Mouse (Mus musculus) midbrain, embryonic 12.5 days (tissue): ENCODE results near the gene Umad1. TPM values are rescaled to one million over a fixed set of nuclear protein-coding genes. Genes with fewer than 3 reads are reported as not detected.

Experiments
- ATAC-seq: fragments of 200-750 bp; cut with Nextera tagmentation; 2 replicates; pipeline ENCODE4 v1.8.0; 2017; ENCODE audit warnings: low read depth, moderate TSS enrichment, moderate library complexity; ENCODE audit not compliant: low FRiP score
- H3K27ac ChIP-seq: fragments of 300-500 bp; sonication (generic); replicated peaks from 2 replicates; pipeline ENCODE4 v1.5.1; 2016; ENCODE audit warnings: mild to moderate bottlenecking
- H3K27me3 ChIP-seq: fragments of 300-500 bp; sonication (generic); 2 replicates; pipeline ENCODE4 v1.6.1; 2016; ENCODE audit warnings: mild to moderate bottlenecking
- H3K36me3 ChIP-seq: fragments of 300-500 bp; sonication (generic); 2 replicates; pipeline ENCODE4 v1.6.1; 2016
- H3K4me1 ChIP-seq: fragments of 300-500 bp; sonication (generic); 2 replicates; pipeline ENCODE4 v1.6.1; 2016
- H3K4me2 ChIP-seq: fragments of 300-500 bp; sonication (generic); replicated peaks from 2 replicates; pipeline ENCODE4 v1.6.1; 2016; ENCODE audit warnings: mild to moderate bottlenecking, moderate library complexity
- H3K4me3 ChIP-seq: fragments of 300-500 bp; sonication (generic); 2 replicates; pipeline ENCODE4 v1.5.1; 2016; ENCODE audit warnings: mild to moderate bottlenecking
- H3K9ac ChIP-seq: fragments of 300-500 bp; sonication (generic); replicated peaks from 2 replicates; pipeline ENCODE4 v1.6.1; 2016; ENCODE audit warnings: mild to moderate bottlenecking, moderate library complexity
- H3K9me3 ChIP-seq: fragments of 300-500 bp; sonication (generic); 2 replicates; pipeline ENCODE4 v1.6.1; 2016; ENCODE audit warnings: mild to moderate bottlenecking
- WGBS: fragments of 180-500 bp; shearing (Covaris S2); methylation state at CpG from one replicate; pipeline ENCODE4 v1.1.7; 2016; 5-methylcytosine and 5-hydroxymethylcytosine counted together
- polyA plus RNA-seq: library from polyadenylated mRNA; unstranded; fragments of >200 nt; fragmentation: Nextera tagmentation; extraction: Ambion mirVana; gene quantifications from 2 replicates; pipeline ENCODE4 v1.2.1, GENCODE M21; 2016

The Umad1 gene
- polyA plus RNA-seq, 1 experiment from 2014 or later, result 29.7 TPM

GRCm38 (mm10) chr6:8376351-8376750 is 117.3 kb downstream of the Umad1 start:
- ATAC-seq, result no peak
- Histone ChIP-seq H3K4me1 (peaks cover 3% of the 10 kb centered on the region; the same call in 1 of the 2 replicates), H3K27ac (no peak overlapping the region), H3K36me3 (peaks cover 4% of the 10 kb centered on the region; the same call in 1 of the 2 replicates), H3K4me2 (no peak overlapping the region), H3K9ac (no peak overlapping the region), H3K4me3 (no peak overlapping the region), H3K27me3 (no peaks in the 10 kb centered on the region), H3K9me3 (no peaks in the 10 kb centered on the region)
- WGBS, result 94% methylated on average over 5 of the region's 5 CpGs

- H3K4me1 ChIP-seq, result peaks cover 3% of the 10 kb centered on the region; the same call in 1 of the 2 replicates
- no peaks in the 10 kb centered on the region for H3K9me3 ChIP-seq
- no peak overlapping the region for H3K4me3 ChIP-seq
- H3K27ac ChIP-seq, result no peak overlapping the region
- no peak overlapping the region for H3K9ac ChIP-seq
- ATAC-seq, result no peak
- peaks cover 4% of the 10 kb centered on the region; the same call in 1 of the 2 replicates for H3K36me3 ChIP-seq
- H3K27me3 ChIP-seq, result no peaks in the 10 kb centered on the region
- 94% methylated on average over 8 of the region's 8 CpGs for WGBS
- H3K4me2 ChIP-seq, result no peak overlapping the region
Observed at GRCm38 (mm10) chr6:8377667-8378066, 118.6 kb downstream of the Umad1 start.

- H3K36me3 ChIP-seq, result no peaks in the 10 kb centered on the region
- no peaks in the 10 kb centered on the region for H3K9me3 ChIP-seq
- H3K4me3 ChIP-seq, result no peak overlapping the region
- H3K9ac ChIP-seq, result no peak overlapping the region
- no peak overlapping the region for H3K4me2 ChIP-seq
- H3K27ac ChIP-seq, result no peak overlapping the region
- no peaks in the 10 kb centered on the region for H3K4me1 ChIP-seq
- no peaks in the 10 kb centered on the region for H3K27me3 ChIP-seq
- no peak for ATAC-seq
- WGBS, result 96% methylated on average over 2 of the region's 2 CpGs
Observed at GRCm38 (mm10) chr6:8389307-8389706, 130.2 kb downstream of the Umad1 start.

DNA sequence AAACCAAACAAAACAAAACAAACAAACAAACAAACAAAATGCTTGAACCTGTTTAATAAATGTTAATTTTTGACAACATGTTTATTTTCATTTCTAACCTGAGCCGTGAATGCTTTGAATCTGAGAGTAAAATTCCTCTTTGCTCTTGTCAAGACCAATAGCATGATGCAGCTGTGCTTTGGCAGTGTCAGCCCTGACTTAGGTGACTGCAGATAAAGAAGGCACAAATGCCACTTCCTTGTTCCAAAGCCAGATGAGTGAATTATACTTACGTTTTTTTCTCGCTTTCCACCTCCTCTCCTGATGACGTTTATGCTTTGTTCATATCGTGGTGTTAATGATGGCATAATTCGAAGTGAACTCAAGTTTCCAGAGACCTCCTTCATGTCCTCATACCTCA is 131.2 kb downstream of the Umad1 start:
- Histone ChIP-seq H3K27ac (no peak overlapping the region), H3K27me3 (no peaks in the 10 kb centered on the region)
- WGBS, result 94% methylated on average over 6 of the region's 6 CpGs

DNA sequence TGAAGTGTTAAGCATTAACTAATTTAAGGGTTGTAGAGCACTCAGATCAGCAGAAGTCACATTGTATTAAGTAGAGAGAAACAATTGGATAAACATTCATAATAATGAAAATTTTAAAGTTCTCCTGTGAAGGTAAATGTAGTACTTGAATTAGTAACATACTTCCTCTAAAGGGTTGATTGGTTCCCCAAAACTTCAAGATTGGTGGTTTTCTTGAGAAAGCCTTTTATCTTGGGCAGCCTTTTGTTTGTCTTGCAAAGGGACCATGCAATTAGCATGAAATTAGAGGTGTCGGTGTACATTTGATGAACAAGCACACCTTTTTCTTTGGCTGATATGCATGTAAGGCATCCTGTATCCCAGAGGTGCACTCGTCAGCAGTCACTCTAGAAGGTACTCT is 131.8 kb downstream of the Umad1 start:
- H3K4me1 ChIP-seq, result peaks cover 7% of the 10 kb centered on the region; the same call in 1 of the 2 replicates
- H3K9me3 ChIP-seq, result no peaks in the 10 kb centered on the region
- H3K9ac ChIP-seq, result no peak overlapping the region
- H3K27me3 ChIP-seq, result no peaks in the 10 kb centered on the region
- H3K4me2 ChIP-seq, result no peak overlapping the region
- no peak overlapping the region for H3K27ac ChIP-seq
- 82% methylated on average over 2 of the region's 2 CpGs for WGBS
- no peaks in the 10 kb centered on the region for H3K36me3 ChIP-seq
- ATAC-seq, result no peak
- H3K4me3 ChIP-seq, result no peak overlapping the region

More for the DNA sequence above, 131.2 kb downstream of the Umad1 start:
- Histone ChIP-seq H3K4me2 (no peak overlapping the region), H3K4me3 (no peak overlapping the region), H3K4me1 (peaks cover 7% of the 10 kb centered on the region; the same call in 1 of the 2 replicates), H3K36me3 (no peaks in the 10 kb centered on the region), H3K9me3 (no peaks in the 10 kb centered on the region), H3K9ac (no peak overlapping the region)
- ATAC-seq, result no peak

- H3K4me3 ChIP-seq, result no peak overlapping the region
- peaks cover 7% of the 10 kb centered on the region; the same call in 1 of the 2 replicates for H3K4me1 ChIP-seq
- H3K9me3 ChIP-seq, result no peaks in the 10 kb centered on the region
- no peaks in the 10 kb centered on the region for H3K36me3 ChIP-seq
- WGBS, result 89% methylated on average over 4 of the region's 4 CpGs
- ATAC-seq, result no peak
- no peak overlapping the region for H3K4me2 ChIP-seq
- H3K27ac ChIP-seq, result no peak overlapping the region
- no peak overlapping the region for H3K9ac ChIP-seq
- no peaks in the 10 kb centered on the region for H3K27me3 ChIP-seq
Observed at GRCm38 (mm10) chr6:8393029-8393428, 133.9 kb downstream of the Umad1 start.

- Histone ChIP-seq H3K9ac (no peak overlapping the region), H3K4me3 (no peak overlapping the region), H3K9me3 (no peaks in the 10 kb centered on the region), H3K36me3 (no peaks in the 10 kb centered on the region), H3K27me3 (no peaks in the 10 kb centered on the region), H3K4me1 (peaks cover 7% of the 10 kb centered on the region; the same call in 1 of the 2 replicates), H3K27ac (no peak overlapping the region), H3K4me2 (no peak overlapping the region)
- 0 out of 2 replicates have a peak, but pooled peaks have one; percentile 53 for ATAC-seq
Observed at GRCm38 (mm10) chr6:8394044-8394443, 135.0 kb downstream of the Umad1 start.

DNA sequence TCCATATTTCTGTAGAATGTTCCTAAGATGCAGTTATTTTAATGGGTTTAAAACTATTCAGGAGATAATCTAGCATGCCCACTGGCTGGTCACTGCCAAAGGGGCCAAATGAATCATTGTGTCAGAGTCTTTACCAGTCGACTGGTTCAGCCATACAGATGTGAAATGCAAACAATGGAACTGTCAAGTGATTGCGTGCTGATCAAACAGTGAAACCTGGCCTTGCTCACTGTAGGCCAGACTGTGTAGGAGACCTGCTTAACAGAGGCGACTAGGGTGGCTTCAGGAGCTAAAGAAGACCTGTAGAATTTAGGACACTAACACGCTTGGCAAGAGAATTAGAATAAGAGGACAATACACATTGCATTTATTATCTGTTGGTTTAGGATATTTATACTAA is 136.0 kb downstream of the Umad1 start:
- Histone ChIP-seq H3K9ac (no peak overlapping the region), H3K4me3 (no peak overlapping the region), H3K27ac (no peak overlapping the region), H3K9me3 (no peaks in the 10 kb centered on the region), H3K4me1 (peaks cover 11% of the 10 kb centered on the region; the same call in 1 of the 2 replicates), H3K36me3 (no peaks in the 10 kb centered on the region), H3K27me3 (no peaks in the 10 kb centered on the region), H3K4me2 (no peak overlapping the region)
- peak; percentile 45; the same call in 1 of the 2 replicates for ATAC-seq
- WGBS, result 27% methylated on average over 4 of the region's 4 CpGs

GRCm38 (mm10) chr6:8397252-8397651 is 138.2 kb downstream of the Umad1 start:
- ATAC-seq, result no peak
- Histone ChIP-seq H3K9ac (no peak overlapping the region), H3K9me3 (no peaks in the 10 kb centered on the region), H3K27ac (no peak overlapping the region), H3K36me3 (no peaks in the 10 kb centered on the region), H3K4me2 (no peak overlapping the region), H3K27me3 (no peaks in the 10 kb centered on the region), H3K4me3 (no peak overlapping the region), H3K4me1 (peaks cover 11% of the 10 kb centered on the region; the same call in 1 of the 2 replicates)
- WGBS, result 85% methylated on average over 7 of the region's 7 CpGs

DNA sequence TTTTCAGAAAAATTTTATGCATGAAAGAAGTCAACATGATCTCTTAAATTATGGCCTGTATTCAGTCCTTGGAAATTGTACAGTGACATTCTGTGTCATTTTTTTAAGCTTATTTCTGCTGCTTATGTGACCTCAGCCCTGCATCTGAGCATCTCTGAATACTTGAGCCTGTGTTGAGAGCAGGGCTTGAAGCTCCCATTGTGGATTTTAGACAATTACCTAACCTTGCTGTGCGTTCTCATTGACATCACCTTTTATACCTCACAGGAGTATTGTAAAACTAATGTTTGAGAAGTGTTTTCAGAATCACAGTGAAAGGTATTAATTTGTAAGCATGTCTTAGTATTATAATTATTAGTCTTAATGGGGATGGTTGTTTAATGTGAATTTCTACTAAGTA is 140.6 kb downstream of the Umad1 start:
- Histone ChIP-seq H3K4me3 (no peak overlapping the region), H3K9me3 (no peaks in the 10 kb centered on the region), H3K27ac (no peak overlapping the region), H3K36me3 (0 out of 2 replicates have a peak, but pooled peaks cover 4% of the 10 kb centered on the region), H3K4me2 (no peak overlapping the region), H3K9ac (no peak overlapping the region), H3K27me3 (no peaks in the 10 kb centered on the region), H3K4me1 (peaks cover 8% of the 10 kb centered on the region; the same call in 1 of the 2 replicates)
- WGBS, result 67% methylated on average over 1 of the region's 1 CpGs
- ATAC-seq, result no peak

DNA sequence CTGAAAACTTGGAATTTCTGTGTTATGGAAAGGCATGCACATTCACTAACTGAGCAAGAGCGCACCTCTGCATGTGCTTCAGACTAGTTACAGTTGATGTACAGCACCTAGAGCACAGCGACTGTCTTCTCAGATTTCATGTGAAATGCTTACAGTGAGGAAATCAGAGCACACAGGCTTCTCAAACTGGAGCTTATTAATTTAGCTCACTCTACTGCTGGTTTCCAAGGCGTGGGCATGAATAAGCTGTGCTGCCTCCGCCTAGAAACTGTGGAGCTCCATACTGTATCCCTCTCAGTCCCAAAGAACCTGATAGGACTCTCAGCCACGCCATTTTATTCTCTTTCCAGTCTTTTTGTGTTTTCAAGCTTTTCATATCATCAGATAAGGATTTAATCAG is 144.0 kb downstream of the Umad1 start:
- WGBS, result 90% methylated on average over 5 of the region's 5 CpGs
- no peak for ATAC-seq
- no peaks in the 10 kb centered on the region for H3K27me3 ChIP-seq

DNA sequence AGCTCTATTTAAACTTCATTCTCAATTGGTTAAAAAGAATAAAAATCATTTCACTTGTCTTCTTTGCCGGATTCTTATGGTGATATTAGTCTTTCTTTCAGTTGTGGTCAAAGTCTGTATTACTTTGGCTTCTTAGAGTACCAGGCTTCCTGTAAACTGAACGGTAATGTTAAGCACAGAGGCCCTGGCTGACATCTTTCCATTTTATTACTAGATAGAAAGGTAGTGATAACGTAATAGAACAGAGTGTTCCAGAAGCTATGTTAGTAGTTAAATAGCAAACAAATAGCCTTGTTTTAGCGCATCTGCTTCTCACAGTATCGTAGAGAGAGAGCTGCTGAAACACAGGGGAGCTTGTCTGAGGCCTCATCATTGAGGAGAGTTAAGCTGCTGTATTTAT is 146.8 kb downstream of the Umad1 start:
- no peaks in the 10 kb centered on the region for H3K27me3 ChIP-seq
- H3K9ac ChIP-seq, result no peak overlapping the region
- ATAC-seq, result no peak
- no peak overlapping the region for H3K4me2 ChIP-seq
- 93% methylated on average over 5 of the region's 5 CpGs for WGBS
- no peaks in the 10 kb centered on the region for H3K9me3 ChIP-seq
- H3K4me3 ChIP-seq, result no peak overlapping the region
- H3K36me3 ChIP-seq, result 0 out of 2 replicates have a peak, but pooled peaks cover 4% of the 10 kb centered on the region
- H3K27ac ChIP-seq, result no peak overlapping the region
- no peaks in the 10 kb centered on the region for H3K4me1 ChIP-seq

More for the DNA sequence above, 144.0 kb downstream of the Umad1 start:
- H3K4me2 ChIP-seq, result no peak overlapping the region
- H3K4me1 ChIP-seq, result 0 out of 2 replicates have a peak, but pooled peaks cover 3% of the 10 kb centered on the region
- H3K4me3 ChIP-seq, result no peak overlapping the region
- no peaks in the 10 kb centered on the region for H3K9me3 ChIP-seq
- no peak overlapping the region for H3K27ac ChIP-seq
- no peak overlapping the region for H3K9ac ChIP-seq
- 0 out of 2 replicates have a peak, but pooled peaks cover 4% of the 10 kb centered on the region for H3K36me3 ChIP-seq

- H3K36me3 ChIP-seq, result no peaks in the 10 kb centered on the region
- WGBS, result 90% methylated on average over 2 of the region's 2 CpGs
Observed at GRCm38 (mm10) chr6:8408332-8408731, 149.2 kb downstream of the Umad1 start.

More at GRCm38 (mm10) chr6:8408332-8408731, 149.2 kb downstream of the Umad1 start:
- no peak overlapping the region for H3K4me3 ChIP-seq
- H3K9ac ChIP-seq, result no peak overlapping the region
- no peak overlapping the region for H3K27ac ChIP-seq
- H3K27me3 ChIP-seq, result no peaks in the 10 kb centered on the region
- ATAC-seq, result no peak
- H3K9me3 ChIP-seq, result no peaks in the 10 kb centered on the region
- H3K4me2 ChIP-seq, result no peak overlapping the region
- H3K4me1 ChIP-seq, result peaks cover 6% of the 10 kb centered on the region
